Comparison of ENCODE assay signal across 8 mouse cellular contexts in genomic region chr12:113155076-113155771, GRCm38 (mm10). TPM values are rescaled to one million over a fixed set of nuclear protein-coding genes. Genes with fewer than 3 reads are reported as not detected.
DNase-seq lines count a peak whose midpoint lies in the region; ATAC-seq and TF ChIP-seq lines count a peak whose summit lies in the region.

No protein-coding gene starts in this region.

- no peak for TF ChIP-seq POLR2A in ES-Bruce4 (IDR thresholded peaks at IDR 0.05; ENCODE audit: insufficient read depth, low read length)
- TF ChIP-seq POLR2A in heart, adult 2 months (IDR thresholded peaks at IDR 0.05; ENCODE audit: insufficient read depth, low read depth, low read length) = 0 out of 2 replicates have a peak, but pooled peaks have one; percentile 8

- peak overlapping the region; percentile 59 for H3K27ac ChIP-seq in ES-Bruce4 (ENCODE audit: insufficient read depth, low read length)
- H3K27ac ChIP-seq in heart, adult 2 months = peak overlapping the region; percentile 87
- H3K27ac ChIP-seq in liver, postnatal 0 days (ENCODE audit: low read depth) = peak overlapping the region; percentile 60

- H3K9ac ChIP-seq in ES-Bruce4 (ENCODE audit: low read depth, poor library complexity, severe bottlenecking) = peak overlapping the region; percentile 39
- peak overlapping the region; percentile 35 for H3K9ac ChIP-seq in heart, adult 2 months (ENCODE audit: low read depth, low read length)
- peak overlapping the region; percentile 58 for H3K9ac ChIP-seq in liver, postnatal 0 days (replicated peaks)

- intact Hi-C loops in heart, adult 2 months (cut with DNase I) = loop anchor here (1.0 kb wide), 1 partner anchor 14 kb away; no protein-coding TSS in a partner anchor

- TF ChIP-seq CTCF in ES-Bruce4 (IDR thresholded peaks at IDR 0.05; ENCODE audit: low read depth, low read length) = no peak
- no peak for TF ChIP-seq CTCF in heart, adult 2 months (IDR thresholded peaks at IDR 0.05)
- TF ChIP-seq CTCF in liver, postnatal 0 days (IDR thresholded peaks at IDR 0.05; ENCODE audit: low read depth) = no peak; the same call in 1 of the 2 replicates

- H3K4me2 ChIP-seq in liver, postnatal 0 days (ENCODE audit: low read depth, low read length) = peak overlapping the region; percentile 84

- TF ChIP-seq EP300 in ES-Bruce4 (IDR thresholded peaks at IDR 0.05; ENCODE audit: insufficient read depth, low read depth, low read length) = peak; percentile 73; the same call in 1 of the 2 replicates
- no peak for TF ChIP-seq EP300 in heart, adult 2 months (IDR thresholded peaks at IDR 0.05; ENCODE audit: insufficient read depth, low read depth, low read length)
- TF ChIP-seq EP300 in liver, postnatal 0 days (IDR thresholded peaks at IDR 0.05; ENCODE audit: low read depth) = no peak

- 2% methylated on average over 32 of the region's 32 CpGs for WGBS in heart, adult 2 months
- 7% methylated on average over 32 of the region's 32 CpGs for WGBS in liver, postnatal 0 days (ENCODE audit: insufficient replicate concordance)

- peaks cover 4% of the 10 kb centered on the region for H3K4me1 ChIP-seq in ES-Bruce4 (ENCODE audit: control insufficient read depth, insufficient read depth, low read length)
- peaks cover 13% of the 10 kb centered on the region for H3K4me1 ChIP-seq in heart, adult 2 months (ENCODE audit: control insufficient read depth, insufficient read depth, low read length)
- H3K4me1 ChIP-seq in liver, postnatal 0 days (ENCODE audit: insufficient read depth) = peaks cover 36% of the 10 kb centered on the region

- no peak for ATAC-seq in liver, postnatal 0 days

- peak; percentile 75 for DNase-seq in A20 (ENCODE audit: low read depth, low spot score)
- DNase-seq in cerebellum, adult 9-11 months = peak; percentile 79
- DNase-seq in heart, adult 2 months = peak; percentile 74 to 78
- peak; percentile 70 for DNase-seq in kidney, adult 11 months
- DNase-seq in liver, postnatal 0 days = peak; percentile 57
- DNase-seq in neural tube, embryonic 10.5 days (ENCODE audit: extremely low spot score, low spot score) = peak; percentile 72
- DNase-seq in layer of hippocampus, adult 18-20 months (ENCODE audit: low spot score in 2 of 2) = no peak

- H3K36me3 ChIP-seq in ES-Bruce4 (ENCODE audit: control insufficient read depth, insufficient read depth, low read length, poor library complexity, severe bottlenecking) = peaks cover 3% of the 10 kb centered on the region; the same call in 1 of the 2 replicates
- H3K36me3 ChIP-seq in heart, adult 2 months (ENCODE audit: control insufficient read depth, insufficient read depth, low read length) = no peaks in the 10 kb centered on the region
- no peaks in the 10 kb centered on the region for H3K36me3 ChIP-seq in liver, postnatal 0 days (replicated peaks; ENCODE audit: insufficient read depth, low read length)

- H3K27me3 ChIP-seq in ES-Bruce4 (ENCODE audit: control insufficient read depth, insufficient read depth, low read length, poor library complexity, severe bottlenecking) = no peaks in the 10 kb centered on the region
- H3K27me3 ChIP-seq in heart, adult 2 months (ENCODE audit: control insufficient read depth, insufficient read depth, low read length) = no peaks in the 10 kb centered on the region
- H3K27me3 ChIP-seq in liver, postnatal 0 days (ENCODE audit: insufficient read depth, low read length) = peaks cover 17% of the 10 kb centered on the region

- no peaks in the 10 kb centered on the region for H3K9me3 ChIP-seq in ES-Bruce4 (replicated peaks; ENCODE audit: control insufficient read depth, insufficient read depth, low read length, poor library complexity, severe bottlenecking)
- no peaks in the 10 kb centered on the region for H3K9me3 ChIP-seq in liver, postnatal 0 days (ENCODE audit: low read length)

- H3K79me2 ChIP-seq in heart, adult 2 months (replicated peaks; ENCODE audit: control insufficient read depth, insufficient read depth, low read length) = no peaks in the 10 kb centered on the region; the same call in 1 of the 2 replicates

- H3K4me3 ChIP-seq in ES-Bruce4 (ENCODE audit: low read depth, low read length) = peak overlapping the region; percentile 52
- H3K4me3 ChIP-seq in heart, adult 2 months = peak overlapping the region; percentile 63
- H3K4me3 ChIP-seq in liver, postnatal 0 days (ENCODE audit: low read depth, low read length) = peak overlapping the region; percentile 47

RNA-seq across cellular contexts. Expression of gene Tedc1, which starts 1.0 kb away (rescaled TPM):
- polyA plus RNA-seq in ES-Bruce4 (2011; ENCODE audit: insufficient read depth, insufficient read length, low read depth, missing spikeins) = 24.5 and 38.2 TPM in 2 replicates
- under 1 TPM; 0.34 to 0.52 TPM for total RNA-seq in heart, adult 2 months (2021)
- polyA plus RNA-seq in heart, adult 2 months (2012; rRNA removed) = 0.45 and 0.67 TPM in 2 replicates
- 3.9 and 4.6 TPM in 2 replicates for polyA plus RNA-seq in liver, postnatal 0 days (2015; fragmentation: Nextera tagmentation; extraction: Ambion mirVana)
- under 1 TPM; 0.91 to 0.97 TPM for total RNA-seq in layer of hippocampus, adult 18-20 months (2021)

RNA-seq across cellular contexts. Expression of gene Crip1, which starts 9.1 kb away (rescaled TPM):
- 78.5 and 79.5 TPM in 2 replicates for polyA plus RNA-seq in ES-Bruce4 (2011; ENCODE audit: insufficient read depth, insufficient read length, low read depth, missing spikeins)
- 100 to 1,000 TPM; 194 to 200 TPM for total RNA-seq in heart, adult 2 months (2021)
- 429 and 531 TPM in 2 replicates for polyA plus RNA-seq in heart, adult 2 months (2012; rRNA removed)
- 174 and 181 TPM in 2 replicates for polyA plus RNA-seq in liver, postnatal 0 days (2015; fragmentation: Nextera tagmentation; extraction: Ambion mirVana)
- 10 to 100 TPM in 1 of 2 experiments, 1 to 10 TPM in 1; 9.5 to 10.3 TPM for total RNA-seq in layer of hippocampus, adult 18-20 months (2021)

RNA-seq across cellular contexts. Expression of gene Crip2, which starts 15.2 kb away (rescaled TPM):
- polyA plus RNA-seq in ES-Bruce4 (2011; ENCODE audit: insufficient read depth, insufficient read length, low read depth, missing spikeins) = 87.1 and 96.6 TPM in 2 replicates
- total RNA-seq in heart, adult 2 months (2021) = 1,000 to 10,000 TPM; 1,390 to 1,660 TPM
- polyA plus RNA-seq in heart, adult 2 months (2012; rRNA removed) = 3,159 and 3,188 TPM in 2 replicates
- 65.1 and 67.4 TPM in 2 replicates for polyA plus RNA-seq in liver, postnatal 0 days (2015; fragmentation: Nextera tagmentation; extraction: Ambion mirVana)
- 100 to 1,000 TPM in 1 of 2 experiments, 10 to 100 TPM in 1; 91.2 to 107 TPM for total RNA-seq in layer of hippocampus, adult 18-20 months (2021)

RNA-seq across cellular contexts. Expression of gene Tmem121, which starts 30.5 kb away (rescaled TPM):
- polyA plus RNA-seq in ES-Bruce4 (2011; ENCODE audit: insufficient read depth, insufficient read length, low read depth, missing spikeins) = 4.8 and 5.2 TPM in 2 replicates
- under 1 TPM in 1 of 2 experiments, not detected in 1; 0.18 TPM for total RNA-seq in heart, adult 2 months (2021)
- 0.41 TPM in 1 of 2 replicates, not detected in the other for polyA plus RNA-seq in heart, adult 2 months (2012; rRNA removed)
- polyA plus RNA-seq in liver, postnatal 0 days (2015; fragmentation: Nextera tagmentation; extraction: Ambion mirVana) = 0.20 and 0.21 TPM in 2 replicates
- 10 to 100 TPM; 19.4 to 25.4 TPM for total RNA-seq in layer of hippocampus, adult 18-20 months (2021)

RNA-seq across cellular contexts. Expression of gene Mta1, which starts 57.1 kb away (rescaled TPM):
- polyA plus RNA-seq in ES-Bruce4 (2011; ENCODE audit: insufficient read depth, insufficient read length, low read depth, missing spikeins) = 100 and 108 TPM in 2 replicates
- total RNA-seq in heart, adult 2 months (2021) = 10 to 100 TPM; 44.8 to 54.8 TPM
- polyA plus RNA-seq in heart, adult 2 months (2012; rRNA removed) = 35.4 and 42.4 TPM in 2 replicates
- polyA plus RNA-seq in liver, postnatal 0 days (2015; fragmentation: Nextera tagmentation; extraction: Ambion mirVana) = 3.6 and 3.9 TPM in 2 replicates
- 10 to 100 TPM; 69.6 to 75.6 TPM for total RNA-seq in layer of hippocampus, adult 18-20 months (2021)

Comparison
In these comparisons a context has a peak if more than half of its experiments do, and no peak if none do; other contexts are left out.
1. DNase-seq: peak in A20 (single experiment), cerebellum, adult 9-11 months (single experiment), heart, adult 2 months (2 of 2), kidney, adult 11 months (single experiment), liver, postnatal 0 days (single experiment) and neural tube, embryonic 10.5 days (single experiment); none in layer of hippocampus, adult 18-20 months (0 of 2).
2. RNA of gene Crip2, which starts 15.2 kb away (polyA plus RNA-seq): 3,159 to 3,188 TPM in heart, adult 2 months; 87.1 to 96.6 TPM in ES-Bruce4 and 65.1 to 67.4 TPM in liver, postnatal 0 days; every median in the first group is over 10 times any median in the second.
3. Peak in every context shown above with its lines, with median percentiles within 50 percentile points of each other: H3K27ac ChIP-seq, H3K4me3 ChIP-seq and H3K9ac ChIP-seq.